Mouse (Mus musculus) brain, adult 2 months (tissue): Measurements from ENCODE around the gene Nom1.
A peak's percentile ranks its signal among the peaks of the same experiment; 100 is the strongest.
"Not testable (repeated sequence)": the region's sequence is repeated elsewhere in the genome, so short reads cannot be mapped to it uniquely, and the experiment has no call there.

Source experiments
- DNase-seq: peaks from one replicate; pipeline ENCODE4 v3.0.0; 2011; ENCODE audit warnings: low read depth, low spot score

Nom1 gene

DNA sequence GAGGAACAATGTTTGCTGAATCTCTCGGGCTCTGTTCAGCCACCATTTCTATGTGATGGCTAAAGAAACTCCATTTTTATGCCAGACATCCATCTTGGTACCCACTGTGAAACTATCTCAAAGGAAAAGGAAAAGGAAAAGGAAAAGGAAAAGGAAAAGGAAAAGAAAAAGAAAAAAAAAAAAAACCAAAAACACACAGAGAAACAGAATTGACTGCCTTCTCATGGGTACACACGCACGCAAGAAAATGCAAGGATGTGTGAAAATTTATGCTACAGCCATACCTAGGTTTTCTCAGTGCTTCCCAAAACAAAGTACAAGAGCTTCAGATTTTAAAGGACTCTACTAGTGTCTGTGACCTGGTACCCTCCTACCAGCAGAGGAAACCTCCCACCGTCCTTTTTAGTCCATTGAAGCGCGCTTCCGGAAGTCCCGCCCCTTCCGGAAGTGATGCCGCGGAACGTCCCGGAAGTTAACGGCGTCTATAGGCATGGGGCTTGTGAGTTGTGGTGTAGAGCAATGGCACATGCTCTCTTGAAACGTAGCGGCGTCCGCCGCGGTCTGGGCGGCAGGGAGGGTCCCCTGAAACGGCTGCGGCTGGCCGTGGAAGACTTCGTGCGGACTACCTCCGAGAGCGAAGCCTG is at the start of gene Nom1:
TSS of gene Nom1 (plus strand) at position 437 of the 644 bp plus-strand sequence.
- DNase-seq, result peak; percentile 95

DNA sequence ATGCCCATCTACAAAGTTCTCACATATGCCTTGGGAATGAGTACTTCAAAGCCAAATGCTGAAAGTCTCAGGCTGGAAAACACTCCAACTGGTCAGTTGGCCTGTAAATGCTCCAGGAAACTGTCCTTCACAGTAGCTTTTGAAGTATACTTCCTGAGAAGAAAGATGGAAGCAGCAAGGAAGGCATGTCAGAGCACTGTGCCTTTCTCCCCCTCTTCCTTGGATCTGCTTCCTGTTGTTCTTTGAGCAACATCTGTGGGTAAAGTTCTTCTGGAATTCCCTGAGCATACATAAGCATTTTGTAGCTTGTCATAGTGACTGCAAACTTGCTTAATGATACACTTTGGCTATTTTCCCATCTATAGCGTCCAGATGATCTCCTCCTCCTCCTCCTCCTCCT is 46.9 kb upstream of the Nom1 start:
- no peak for DNase-seq

DNA sequence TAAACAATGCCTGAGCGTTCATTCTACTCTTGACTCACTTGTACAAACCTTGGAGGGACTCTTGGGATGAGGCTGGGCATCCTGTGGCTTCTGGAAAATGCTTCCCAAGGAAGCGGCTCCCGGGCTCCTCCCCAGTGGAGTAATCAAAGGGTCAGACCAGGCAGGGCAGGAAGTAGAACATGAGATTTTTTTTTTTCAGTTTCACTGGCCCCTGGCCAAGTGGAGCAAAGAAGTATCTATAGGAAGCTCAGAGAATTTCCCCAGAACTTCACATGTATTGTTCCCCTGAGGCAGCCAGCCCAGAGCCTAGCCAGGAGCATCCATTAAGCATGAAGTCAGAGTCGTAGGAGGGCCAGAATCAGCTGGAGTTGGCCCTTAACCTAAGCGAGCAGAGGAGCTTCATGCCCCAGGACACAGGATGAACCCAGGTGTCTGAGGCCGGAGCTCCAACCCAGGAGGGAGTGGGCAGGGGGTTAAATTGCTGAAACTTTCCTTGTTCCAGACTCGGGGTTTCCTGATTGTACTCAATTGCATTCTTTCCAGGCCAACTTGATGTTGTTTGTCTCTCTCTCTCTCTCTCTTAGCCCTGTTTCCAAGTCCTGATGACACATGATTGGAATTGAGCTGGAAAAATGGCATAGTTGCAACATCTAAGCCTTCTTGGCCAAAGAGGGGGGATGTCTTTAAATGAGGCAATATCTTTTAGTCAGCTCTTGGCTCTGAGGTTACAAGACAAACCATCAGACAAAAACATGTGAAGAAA is 46.1 kb upstream of the Nom1 start:
- no peak for DNase-seq

DNA sequence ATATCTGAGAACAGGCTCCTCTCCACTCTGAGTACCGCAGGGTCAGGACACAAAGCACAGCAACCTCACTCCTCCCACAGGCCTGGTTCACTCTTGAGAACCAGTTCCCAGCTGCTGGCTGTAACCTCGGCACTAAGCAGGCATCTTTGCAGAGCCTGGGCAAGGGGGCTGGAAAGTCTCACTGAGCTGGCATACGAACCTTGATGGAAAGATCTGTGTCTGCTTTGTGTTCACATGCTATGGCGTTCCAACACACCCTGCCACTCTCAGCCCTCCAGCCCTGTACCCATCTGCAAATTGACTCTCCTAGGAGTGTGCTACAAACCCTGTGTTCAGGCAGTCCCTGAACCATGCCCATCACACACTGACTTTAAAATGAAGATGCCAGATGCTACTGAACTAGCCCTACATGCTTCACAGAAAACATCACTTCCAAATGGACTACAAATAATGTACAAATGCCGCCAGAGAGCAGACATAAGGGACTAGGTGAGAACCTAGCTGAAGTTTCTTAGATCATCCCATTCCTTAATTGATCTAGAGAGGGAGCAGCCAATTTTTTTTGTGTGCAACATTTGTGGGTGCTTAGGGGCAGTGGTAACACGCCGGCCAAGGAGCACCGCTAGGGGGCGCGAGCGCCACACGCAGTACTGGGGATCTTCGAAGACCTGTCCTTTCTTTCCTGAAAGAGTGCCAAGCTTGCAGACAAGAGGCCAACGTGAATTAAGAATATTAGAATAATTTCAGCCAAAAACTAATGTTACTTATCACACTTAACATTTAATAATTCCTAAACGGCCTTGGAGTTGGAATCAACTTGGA is 45.3 kb upstream of the Nom1 start:
- DNase-seq, result peak; percentile 85

DNA sequence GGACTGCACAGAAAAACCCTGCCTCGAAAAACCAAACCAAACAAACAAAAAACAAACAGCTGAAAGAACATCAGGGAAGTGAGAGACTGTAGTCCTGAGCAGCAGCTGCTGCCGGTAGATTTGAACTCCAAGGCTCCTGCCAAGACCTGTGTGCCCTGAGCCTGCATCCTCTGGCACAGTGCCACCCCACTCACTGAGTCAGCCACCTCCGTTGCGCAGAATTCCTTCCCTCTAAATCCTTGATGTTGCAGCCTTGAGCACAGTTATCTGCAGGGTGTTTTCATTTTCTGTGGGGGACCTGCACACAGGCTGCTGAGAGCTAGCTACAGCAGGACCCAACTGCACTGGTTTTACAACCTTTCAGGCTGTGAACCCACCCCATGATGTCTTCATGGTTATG is 36.0 kb upstream of the Nom1 start:
- DNase-seq, result peak; percentile 4

DNA sequence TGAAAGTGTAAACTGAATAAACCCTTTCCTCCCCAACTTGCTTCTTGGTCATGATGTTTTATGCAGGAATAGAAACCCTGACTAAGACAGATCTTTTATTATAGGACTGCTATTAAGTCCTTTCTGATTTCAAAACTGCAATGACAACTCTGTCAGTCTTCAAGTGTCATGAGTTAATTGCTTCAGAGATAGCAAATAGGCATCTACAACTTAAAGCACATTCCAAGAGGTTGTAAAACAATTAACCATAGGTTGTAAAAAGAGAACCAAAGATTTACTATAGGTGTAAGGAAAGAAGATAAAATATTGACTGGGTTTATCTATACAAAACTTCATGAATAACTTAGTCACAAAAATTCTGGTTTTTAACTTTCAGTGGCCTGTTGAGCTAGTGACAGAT is 23.6 kb upstream of the Nom1 start:
- no peak for DNase-seq

DNA sequence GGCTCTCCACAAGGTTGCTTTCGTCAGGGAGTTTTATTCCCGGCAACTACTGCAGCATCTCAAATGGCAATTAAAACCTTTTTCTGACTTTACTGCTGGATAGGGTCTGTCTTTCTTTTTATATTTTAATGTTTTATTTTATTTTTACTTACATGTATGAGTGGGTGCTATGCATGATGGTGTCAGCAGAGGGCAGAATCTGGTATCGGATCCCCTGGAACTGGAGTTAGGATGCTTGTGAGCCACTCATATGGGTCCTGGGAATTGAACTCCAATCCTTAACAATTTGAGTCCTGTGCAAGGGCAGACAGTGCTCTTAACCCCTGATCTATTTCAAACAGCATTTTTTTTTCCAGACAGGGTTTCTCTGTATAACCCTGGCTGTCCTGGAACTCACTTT is 21.4 kb upstream of the Nom1 start:
- peak; percentile 6 for DNase-seq

DNA sequence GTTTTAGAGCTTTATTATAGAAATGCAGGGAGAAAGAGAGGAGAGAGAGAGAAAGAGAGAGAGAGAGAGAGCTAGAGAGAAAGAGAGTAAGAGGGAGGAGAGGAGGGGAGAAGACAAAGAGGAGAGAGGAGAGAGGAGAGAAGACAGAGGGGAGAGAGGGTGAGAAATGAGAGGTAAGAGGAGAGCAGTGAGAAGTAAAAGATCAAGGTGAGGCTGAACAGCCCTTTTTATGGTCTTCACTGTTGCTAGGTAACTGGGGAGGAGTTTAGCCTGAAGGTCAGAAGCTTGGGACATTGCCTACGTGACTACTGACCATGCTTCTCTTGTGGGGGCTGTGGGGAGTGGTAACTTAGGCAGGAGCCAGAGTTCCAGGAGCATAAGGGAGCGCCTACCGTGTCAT is 11.1 kb upstream of the Nom1 start:
- DNase-seq, result not testable (repeated sequence)

DNA sequence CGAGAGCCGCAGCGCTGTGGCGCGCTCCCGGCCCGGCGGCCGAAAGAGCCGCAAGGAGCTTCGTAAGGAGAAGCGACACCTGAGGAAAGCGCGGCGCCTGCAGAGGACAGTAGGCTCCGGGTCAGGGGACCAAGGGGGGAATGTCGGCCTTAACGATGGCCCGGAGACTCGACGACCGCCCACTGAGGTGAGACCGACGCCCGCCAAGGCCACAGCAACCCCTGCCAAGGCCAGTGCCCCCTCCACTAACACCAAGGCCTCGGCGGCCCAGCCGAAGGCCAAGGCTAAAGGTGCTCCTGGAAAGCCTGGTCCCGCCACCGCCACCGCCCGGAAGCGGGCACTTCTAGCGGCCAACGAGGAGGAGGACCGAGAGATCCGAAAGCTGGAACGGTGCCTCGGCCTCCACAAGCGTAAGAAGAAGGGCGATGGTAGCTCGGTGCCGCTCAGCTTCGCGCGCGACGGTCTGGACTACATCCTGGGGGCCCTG is 451 bp downstream of the Nom1 start:
- peak; percentile 30 for DNase-seq

DNA sequence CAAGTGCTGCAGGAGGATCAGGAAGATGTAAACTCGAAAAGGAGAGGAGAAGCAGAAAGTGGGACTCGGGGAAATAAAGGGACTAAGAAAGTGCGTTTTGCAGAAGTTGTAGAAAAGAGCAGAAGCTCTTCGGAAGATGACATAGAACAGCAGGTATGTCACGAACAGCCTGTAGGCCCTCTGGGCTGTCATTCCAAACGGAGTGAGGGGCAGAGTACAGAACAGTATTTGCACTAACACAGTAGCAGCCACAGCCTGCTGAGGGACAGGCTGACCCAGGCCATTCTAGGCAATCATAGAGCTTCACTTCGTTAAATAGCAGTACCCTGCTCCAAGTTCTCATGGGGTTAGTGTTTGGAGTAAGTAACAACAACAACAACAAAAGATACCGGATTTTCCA is 1.0 kb downstream of the Nom1 start:
- no peak for DNase-seq

DNA sequence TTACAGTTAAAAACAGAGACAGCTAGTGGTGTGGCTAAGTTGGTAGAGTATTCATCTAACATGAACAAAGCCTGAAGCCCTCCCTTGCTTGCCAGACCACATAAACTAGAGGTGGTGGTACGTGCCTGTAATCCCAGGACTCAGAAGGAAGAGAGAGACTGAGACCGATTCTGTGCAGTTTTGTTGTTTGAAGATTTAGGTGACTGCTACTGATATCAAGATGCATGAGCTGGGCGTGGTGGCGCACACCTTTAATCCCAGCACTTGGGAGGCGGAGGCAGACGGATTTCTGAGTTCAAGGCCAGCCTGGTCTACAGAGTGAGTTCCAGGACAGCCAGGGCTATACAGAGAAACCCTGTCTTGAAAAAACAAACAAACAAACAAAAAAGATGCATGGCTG is 2.3 kb downstream of the Nom1 start:
- not testable (repeated sequence) for DNase-seq

DNA sequence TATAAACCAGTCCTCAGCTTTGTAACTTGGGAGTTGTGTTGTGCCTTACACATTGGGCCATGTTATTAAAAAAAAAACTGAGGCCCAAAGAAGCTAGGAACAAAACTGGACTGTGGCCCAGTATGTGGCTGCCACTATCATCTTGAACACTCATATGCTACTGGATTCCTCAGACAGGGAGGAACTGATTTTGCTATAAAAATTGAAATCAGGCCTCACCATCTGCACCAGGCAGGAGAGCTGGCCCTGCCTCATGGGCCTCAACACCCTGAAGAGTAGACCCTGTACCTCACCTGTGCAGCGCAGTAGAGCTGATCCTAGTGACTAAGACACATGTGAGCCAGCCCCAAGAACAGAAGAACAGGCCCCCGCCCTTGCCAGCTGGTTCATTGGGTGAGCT is 10.8 kb downstream of the Nom1 start:
- DNase-seq, result no peak

DNA sequence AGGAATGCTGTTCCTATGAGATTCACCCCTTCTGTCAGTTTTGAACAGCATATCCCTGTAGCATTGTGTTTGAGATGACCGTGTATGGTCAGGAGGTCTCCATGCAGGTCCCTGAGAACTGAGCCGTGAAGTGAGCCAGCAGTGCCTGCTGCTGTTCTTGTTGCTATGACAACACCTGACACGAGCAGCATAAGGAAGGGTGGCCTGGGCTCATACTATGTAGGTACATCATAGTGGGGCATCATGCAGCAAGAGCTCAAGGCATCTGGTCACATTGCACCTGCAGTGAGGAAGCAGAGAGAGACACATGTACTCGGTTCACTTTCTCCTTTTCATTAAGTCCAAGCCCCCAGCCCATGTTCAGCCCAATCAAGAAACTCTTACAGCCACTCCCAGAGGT is 17.9 kb downstream of the Nom1 start:
- peak; percentile 7 for DNase-seq

DNA sequence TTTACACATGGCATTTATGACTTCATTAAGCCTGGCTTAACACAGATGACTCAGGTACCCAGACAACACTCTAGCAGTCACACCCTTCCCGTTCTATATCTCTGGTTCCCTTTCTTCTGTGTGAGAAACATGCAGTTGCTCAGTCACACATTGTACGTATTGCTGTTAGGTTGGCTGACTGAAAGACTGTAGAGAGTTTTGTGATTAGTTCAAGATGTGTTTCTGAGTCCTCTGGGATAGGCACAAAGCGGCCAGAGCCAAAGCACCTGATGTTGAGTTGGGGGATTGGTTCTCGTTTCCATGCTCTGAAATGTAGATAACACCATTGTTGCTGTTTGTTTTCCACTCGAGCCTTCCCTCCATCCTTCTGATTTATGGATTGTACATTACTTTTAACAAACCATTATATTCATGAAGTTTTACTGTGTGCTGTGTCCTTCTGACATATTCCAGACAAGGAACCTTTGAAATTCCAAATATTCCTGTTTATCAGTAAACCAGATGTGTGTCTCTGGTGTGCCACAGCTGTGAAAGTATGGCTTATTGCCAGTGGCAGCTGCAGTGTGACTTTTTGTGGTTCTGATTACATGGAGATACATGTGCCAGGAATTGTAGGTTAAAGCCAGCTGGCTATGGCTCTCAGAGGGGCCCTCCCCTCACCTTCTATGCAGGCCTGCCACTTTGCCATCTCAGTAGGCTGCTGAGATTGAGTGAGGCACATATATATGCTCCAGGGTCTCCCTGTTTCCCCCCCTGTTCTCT is 22.6 kb downstream of the Nom1 start:
- DNase-seq, result no peak

DNA sequence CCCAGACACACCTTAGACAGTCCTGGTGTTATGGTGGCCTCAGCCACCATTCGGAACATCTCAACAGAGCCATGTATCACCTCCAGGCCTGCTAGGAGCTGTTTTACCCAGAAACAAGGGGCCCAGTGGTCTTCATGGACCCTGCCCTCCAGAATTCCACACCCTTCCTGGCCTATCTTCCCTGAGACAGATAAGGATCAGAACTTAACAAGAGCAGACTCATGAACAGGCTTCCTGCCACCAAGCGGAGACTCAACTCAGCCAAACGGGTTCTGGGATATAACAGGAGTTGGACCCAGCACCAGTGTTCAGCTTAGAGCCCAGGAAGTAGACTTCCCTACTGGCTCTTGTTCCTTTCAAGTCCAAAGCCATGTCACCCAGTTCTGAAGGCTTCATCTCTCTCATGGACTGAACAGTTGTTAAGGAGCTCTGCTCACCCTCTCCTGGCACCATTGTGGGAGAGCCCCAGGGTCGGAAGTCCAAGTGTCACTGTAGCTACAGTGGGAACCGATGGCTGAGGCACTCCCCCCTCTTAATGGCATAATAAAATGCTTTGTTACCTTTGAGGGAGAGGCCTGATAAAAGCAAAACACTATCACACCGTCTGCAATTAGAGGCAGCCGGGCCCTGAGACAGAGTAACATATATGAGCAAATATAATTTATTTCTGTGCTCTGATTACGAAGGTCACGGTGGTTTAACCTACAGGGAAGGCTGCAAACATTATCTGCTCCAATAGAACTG is 28.7 kb downstream of the Nom1 start:
- no peak for DNase-seq

DNA sequence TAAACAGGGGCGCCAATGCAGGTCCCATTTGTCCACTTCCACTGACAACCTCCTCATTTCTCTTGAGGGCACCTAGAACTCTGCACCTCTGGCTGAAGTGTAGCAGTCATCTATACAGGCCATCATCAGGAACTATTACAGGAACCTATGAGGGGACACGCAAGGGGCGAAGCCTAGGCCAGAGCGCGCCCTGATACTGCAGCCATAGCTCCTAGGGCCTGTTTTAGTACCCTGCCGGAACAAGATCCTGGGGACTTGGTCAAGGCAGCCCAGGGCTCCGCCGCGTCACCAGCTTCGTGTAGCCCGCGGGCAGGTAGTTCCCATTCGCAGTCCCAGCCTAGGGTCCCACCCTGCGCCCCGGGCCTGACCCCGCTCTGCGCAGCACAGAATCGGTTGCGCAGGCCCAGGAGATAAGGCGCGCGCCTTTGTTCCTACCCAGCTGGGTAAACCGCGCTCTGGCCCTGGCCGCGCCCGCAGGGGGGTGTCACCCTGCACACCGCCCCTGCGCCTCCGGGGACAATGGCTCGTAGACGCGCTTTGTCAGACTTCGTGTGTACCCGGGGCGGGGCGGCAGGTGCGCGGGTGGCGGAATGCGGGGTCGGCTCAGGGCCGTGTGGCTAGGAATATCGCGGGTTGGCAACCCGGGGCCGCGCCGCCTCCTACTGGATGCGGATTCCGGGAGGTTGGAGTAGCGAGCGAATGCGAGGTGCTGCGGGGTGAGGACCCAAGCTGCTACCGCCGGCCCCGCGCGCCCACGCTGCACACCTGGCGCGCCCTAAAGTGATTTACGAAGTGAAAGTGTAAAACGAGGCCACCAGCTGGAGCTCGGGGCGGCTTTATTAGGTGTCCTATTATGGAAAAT is 33.3 kb downstream of the Nom1 start:
- no peak for DNase-seq

DNA sequence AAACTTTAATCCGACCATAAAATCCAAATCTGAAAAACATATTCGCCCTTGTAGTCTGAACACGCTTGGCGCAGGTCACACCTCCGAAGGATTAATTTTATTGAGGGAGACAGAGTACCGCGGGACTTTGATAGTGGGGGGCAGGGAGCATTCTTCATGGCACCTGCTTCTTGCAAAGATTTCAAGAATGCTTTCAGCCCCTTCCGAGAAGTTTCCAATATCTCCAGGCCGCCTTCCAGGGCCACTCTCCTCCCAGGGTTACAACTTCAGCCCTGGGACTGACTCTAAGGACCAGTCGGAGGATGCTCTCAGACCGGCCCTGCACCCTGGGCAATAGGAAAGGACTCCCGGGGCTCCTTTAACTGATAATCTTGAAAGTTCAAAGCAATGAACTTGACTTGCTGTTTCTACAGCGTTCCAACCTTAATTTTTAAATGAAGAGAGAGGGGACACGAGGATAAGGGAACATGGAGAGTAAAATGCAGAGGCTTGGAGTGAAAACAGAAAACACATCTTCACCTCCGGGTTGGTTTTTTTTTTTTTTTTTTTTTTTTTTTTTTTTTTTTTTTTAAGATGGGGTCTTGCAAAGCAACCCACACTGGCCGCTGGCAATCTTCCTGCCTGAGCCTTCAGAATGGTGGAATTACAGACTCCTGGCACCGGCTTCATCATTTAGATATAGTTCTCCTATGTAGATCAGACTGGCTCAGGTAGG is 34.0 kb downstream of the Nom1 start:
- DNase-seq, result no peak

DNA sequence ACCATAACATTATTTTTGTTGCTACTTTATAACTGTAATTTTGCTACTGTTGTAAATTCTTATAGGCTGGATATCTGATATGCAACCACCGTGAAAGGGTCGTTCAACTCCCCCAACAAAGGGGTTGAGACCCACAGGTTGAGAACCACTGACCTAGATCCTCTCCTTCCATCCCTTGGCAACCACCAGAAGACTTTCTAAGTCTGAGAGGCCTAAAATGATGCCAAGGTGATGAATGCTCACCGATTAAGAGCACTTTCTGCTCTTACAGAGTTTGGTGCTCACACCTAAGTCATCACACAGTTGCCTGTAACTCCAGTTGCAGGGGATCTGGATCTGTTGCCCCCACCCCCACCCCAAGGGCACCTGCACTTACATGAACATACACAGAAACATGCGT is 35.0 kb downstream of the Nom1 start:
- DNase-seq, result no peak

DNA sequence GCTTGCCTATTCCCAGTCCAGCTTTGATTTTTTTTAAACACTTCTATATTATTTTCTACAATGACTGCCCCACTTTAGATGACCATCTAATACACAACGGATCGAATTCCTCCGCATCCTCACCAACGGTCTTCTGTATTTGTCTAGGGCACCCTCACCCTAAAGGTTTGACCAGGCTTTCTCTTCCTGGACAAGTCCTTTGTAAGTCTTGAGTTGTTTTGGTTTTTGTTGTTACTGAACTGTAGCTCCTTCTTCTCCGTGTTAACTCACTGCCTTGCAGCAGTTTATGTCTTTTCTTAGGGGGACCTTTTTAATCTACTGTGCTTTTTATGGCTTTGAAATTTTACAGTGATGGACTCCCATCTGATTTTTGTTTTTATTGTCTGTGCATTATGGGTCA is 35.8 kb downstream of the Nom1 start:
- no peak for DNase-seq
